Mouse (Mus musculus): ENCODE measurements around the gene Slc9a3r2.
"Not testable (repeated sequence)": the region's sequence is repeated elsewhere in the genome, so short reads cannot be mapped to it uniquely, and the experiment has no call there.

Gene Slc9a3r2

DNA sequence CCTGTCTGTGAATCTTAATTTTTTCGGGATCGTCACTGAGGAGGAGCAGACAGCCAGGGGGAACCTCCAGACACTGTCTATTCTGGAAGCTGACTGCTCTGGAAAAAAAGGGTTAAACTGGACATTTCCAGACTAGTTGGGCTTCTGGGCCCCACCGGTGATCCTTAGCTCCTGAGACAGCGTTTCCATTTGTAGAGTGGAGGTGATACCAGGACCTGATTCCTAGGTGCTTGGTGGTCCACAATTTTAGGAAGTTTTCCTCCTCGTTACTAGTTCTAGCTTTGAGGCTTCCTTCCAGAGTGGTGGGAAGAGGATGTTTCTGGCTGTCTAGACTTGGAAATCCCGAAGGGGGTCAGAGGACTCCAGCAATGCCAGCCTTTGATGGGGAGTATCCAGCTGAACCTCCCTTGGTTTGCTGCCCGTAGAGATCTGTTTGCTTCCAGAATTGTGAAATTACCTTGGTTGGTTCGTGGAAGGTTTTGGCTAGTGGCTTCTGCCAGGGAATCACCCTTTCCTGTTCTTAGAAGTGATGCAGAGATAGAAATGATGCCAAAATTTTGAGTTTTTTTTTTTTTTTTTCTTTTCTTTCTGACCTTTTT, 20.2 kb upstream of the Slc9a3r2 start:
- H3K36me3 ChIP-seq (ENCODE audit: insufficient read depth, low read length) = peaks cover 23% of the 10 kb centered on the region
- H3K4me3 ChIP-seq (replicated peaks; ENCODE audit: low read length) = peak overlapping the region; percentile 94
- no peaks in the 10 kb centered on the region for H3K27me3 ChIP-seq (ENCODE audit: insufficient read depth, low read length)
- TF ChIP-seq NANOG (IDR thresholded peaks at IDR 0.05; ENCODE audit: borderline replicate concordance, low read length) (no peak), CTCF (conservative IDR thresholded peaks at IDR 0.05; ENCODE audit: low read length) (no peak), POU5F1 (IDR thresholded peaks at IDR 0.05; ENCODE audit: borderline replicate concordance, low read length) (no peak)
- no peaks in the 10 kb centered on the region for H3K9me3 ChIP-seq (ENCODE audit: low read length)
- H3K4me1 ChIP-seq (replicated peaks; ENCODE audit: low read depth, low read length) = peaks cover 69% of the 10 kb centered on the region

DNA sequence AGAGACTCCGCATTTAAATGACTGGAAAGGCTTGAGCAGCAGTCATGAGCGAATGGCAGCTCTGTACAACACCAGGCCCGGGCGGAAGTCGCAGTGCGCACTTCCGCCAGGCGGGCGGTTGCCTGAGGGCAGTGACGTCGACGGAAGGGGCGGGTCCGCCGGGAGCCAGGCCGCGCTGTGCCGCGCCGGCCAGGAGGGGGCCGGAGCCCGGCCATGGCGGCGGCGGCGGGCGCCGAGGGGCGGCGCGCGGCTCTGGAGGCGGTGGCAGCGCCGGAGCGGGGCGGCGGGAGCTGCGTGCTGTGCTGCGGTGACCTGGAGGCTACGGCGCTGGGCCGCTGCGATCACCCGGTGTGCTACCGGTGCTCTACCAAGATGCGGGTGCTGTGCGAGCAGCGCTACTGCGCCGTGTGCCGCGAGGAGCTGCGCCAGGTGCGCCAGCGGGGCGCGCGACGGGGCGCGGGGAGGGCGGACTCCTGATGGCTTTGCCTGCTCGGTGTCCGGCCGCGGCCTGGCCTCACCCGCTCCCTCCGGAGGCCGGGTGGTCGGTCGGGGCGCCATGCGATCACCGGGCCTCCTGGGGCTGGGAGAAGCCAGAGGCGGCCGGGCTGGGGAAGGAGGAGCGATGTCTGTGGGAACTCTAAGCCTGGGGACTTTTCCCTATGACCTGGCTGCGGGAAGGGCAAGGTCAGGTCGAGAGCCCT, 19.6 kb upstream of the Slc9a3r2 start, which contains the start of gene Zfp598:
Gene Zfp598, plus strand, starts transcription at position 143 of the 701 bp plus-strand sequence.
- Histone ChIP-seq H3K36me3 (ENCODE audit: insufficient read depth, low read length) (peaks cover 23% of the 10 kb centered on the region), H3K4me3 (replicated peaks; ENCODE audit: low read length) (peak within 1 kb of the TSS; percentile 94), H3K4me1 (replicated peaks; ENCODE audit: low read depth, low read length) (peaks cover 64% of the 10 kb centered on the region), H3K9me3 (ENCODE audit: low read length) (no peaks in the 10 kb centered on the region), H3K27me3 (ENCODE audit: insufficient read depth, low read length) (no peaks in the 10 kb centered on the region)
- no peak for TF ChIP-seq CTCF (conservative IDR thresholded peaks at IDR 0.05; ENCODE audit: low read length)
- TF ChIP-seq NANOG (IDR thresholded peaks at IDR 0.05; ENCODE audit: borderline replicate concordance, low read length) = no peak
- TF ChIP-seq POU5F1 (IDR thresholded peaks at IDR 0.05; ENCODE audit: borderline replicate concordance, low read length) = no peak

DNA sequence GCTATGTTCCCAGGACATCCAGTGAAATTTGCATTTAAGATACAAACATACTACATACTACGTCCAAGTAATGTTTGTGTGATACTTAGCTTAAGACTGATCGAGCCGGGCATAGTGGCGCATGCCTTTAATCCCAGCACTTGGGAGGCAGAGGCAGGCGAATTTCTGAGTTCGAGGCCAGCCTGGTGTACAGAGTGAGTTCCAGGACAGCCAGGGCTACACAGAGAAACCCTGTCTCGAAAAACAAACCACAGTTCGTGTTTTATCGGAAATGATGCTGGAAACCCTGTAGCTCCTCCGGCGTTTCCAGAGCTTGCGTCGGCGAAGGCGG, 19.1 kb upstream of the Slc9a3r2 start:
- peak overlapping the region; percentile 94 for H3K4me3 ChIP-seq (replicated peaks; ENCODE audit: low read length)
- not testable (repeated sequence) for H3K9me3 ChIP-seq (ENCODE audit: low read length); H3K27me3 ChIP-seq (ENCODE audit: insufficient read depth, low read length)
- H3K36me3 ChIP-seq (ENCODE audit: insufficient read depth, low read length) = peaks cover 19% of the 10 kb centered on the region
- peaks cover 59% of the 10 kb centered on the region for H3K4me1 ChIP-seq (replicated peaks; ENCODE audit: low read depth, low read length)

DNA sequence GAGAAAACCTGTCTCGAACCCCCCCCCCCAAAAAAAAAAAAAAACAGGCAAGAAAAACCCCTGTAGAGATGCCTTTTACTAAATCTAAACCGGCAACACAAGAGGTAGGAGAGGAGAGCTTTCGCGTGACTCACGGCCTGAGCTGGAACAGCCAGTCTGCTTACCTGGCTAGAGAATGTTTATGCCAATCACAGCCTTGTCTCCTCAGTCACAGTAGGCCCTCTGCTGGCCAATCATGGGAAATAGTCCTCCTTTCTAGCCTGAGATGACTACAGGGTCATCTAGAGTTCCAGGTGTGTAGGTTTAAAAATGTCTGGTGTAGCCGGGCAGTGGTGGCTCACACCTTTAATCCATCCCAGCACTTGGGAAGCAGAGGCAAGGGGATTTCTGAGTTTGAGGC, 17.3 kb upstream of the Slc9a3r2 start:
- Histone ChIP-seq H3K9me3 (ENCODE audit: low read length) (no peaks in the 10 kb centered on the region), H3K4me1 (replicated peaks; ENCODE audit: low read depth, low read length) (peaks cover 43% of the 10 kb centered on the region), H3K36me3 (ENCODE audit: insufficient read depth, low read length) (0 out of 2 replicates have a peak, but pooled peaks cover 7% of the 10 kb centered on the region), H3K4me3 (replicated peaks; ENCODE audit: low read length) (no peak overlapping the region), H3K27me3 (ENCODE audit: insufficient read depth, low read length) (no peaks in the 10 kb centered on the region)
- TF ChIP-seq CTCF (conservative IDR thresholded peaks at IDR 0.05; ENCODE audit: low read length) (peak; percentile 60), POU5F1 (IDR thresholded peaks at IDR 0.05; ENCODE audit: borderline replicate concordance, low read length) (no peak), NANOG (IDR thresholded peaks at IDR 0.05; ENCODE audit: borderline replicate concordance, low read length) (no peak)

DNA sequence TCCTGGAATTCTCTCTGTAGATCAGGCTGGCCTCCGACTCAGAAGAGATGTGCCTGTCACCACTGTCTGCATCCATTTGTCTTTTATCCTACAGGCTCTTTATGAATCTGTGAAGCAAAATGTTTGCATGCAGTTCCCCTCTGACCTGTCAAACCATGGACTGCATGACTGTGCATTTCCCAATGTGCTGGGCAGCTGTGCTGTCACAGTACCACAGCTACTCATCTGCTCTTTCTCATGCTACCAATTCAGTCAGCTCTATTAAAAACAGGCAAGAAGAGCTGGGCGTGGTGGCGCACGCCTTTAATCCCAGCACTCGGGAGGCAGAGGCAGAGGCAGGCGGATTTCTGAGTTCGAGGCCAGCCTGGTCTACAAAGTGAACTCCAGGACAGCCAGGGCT, 16.9 kb upstream of the Slc9a3r2 start:
- not testable (repeated sequence) for H3K36me3 ChIP-seq (ENCODE audit: insufficient read depth, low read length); H3K4me3 ChIP-seq (replicated peaks; ENCODE audit: low read length); H3K9me3 ChIP-seq (ENCODE audit: low read length); H3K27me3 ChIP-seq (ENCODE audit: insufficient read depth, low read length)
- peaks cover 38% of the 10 kb centered on the region for H3K4me1 ChIP-seq (replicated peaks; ENCODE audit: low read depth, low read length)

DNA sequence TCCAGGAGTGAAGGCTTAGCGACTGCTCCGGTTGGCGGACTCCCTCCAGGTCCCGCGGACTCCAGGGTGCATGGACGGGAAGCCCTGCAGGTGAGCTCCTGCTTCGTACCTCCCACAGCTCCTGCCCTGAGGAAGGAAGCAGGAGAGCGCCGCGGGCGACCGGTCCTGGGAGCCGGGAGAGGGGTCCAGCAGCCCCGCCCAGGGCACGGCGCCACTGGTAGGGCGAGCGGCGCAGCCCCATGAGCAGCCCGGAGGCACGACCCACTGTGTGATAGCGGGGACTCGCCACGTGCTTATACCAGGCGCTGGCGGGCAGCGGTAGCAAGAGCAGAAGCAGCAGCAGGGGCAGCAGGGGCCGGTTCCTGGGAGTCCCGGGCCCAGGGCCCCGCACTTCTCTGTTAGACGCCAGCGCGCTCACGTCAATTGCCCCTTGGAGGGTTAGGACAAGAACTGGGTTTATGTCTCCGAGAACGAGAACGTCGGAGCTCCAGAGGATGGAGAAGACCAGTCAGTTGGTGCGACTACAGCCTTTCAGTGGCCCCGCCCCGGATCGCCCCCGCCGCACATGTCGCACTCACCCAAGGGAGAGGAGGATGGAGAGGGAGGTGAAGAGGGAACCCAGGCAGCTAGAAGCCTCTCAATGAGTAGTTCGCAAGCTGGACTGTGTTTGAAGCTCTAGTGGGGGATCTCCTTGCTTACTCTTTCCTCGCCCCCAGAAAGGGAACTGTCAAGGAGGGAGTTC, 8.1 kb upstream of the Slc9a3r2 start, which contains the start of gene Npw:
Gene Npw, minus strand, starts transcription at position 441 of the 742 bp plus-strand sequence.
- Histone ChIP-seq H3K27me3 (ENCODE audit: insufficient read depth, low read length) (peaks cover 53% of the 10 kb centered on the region), H3K4me1 (replicated peaks; ENCODE audit: low read depth, low read length) (peaks cover 31% of the 10 kb centered on the region), H3K36me3 (ENCODE audit: insufficient read depth, low read length) (no peaks in the 10 kb centered on the region), H3K9me3 (ENCODE audit: low read length) (no peaks in the 10 kb centered on the region), H3K4me3 (replicated peaks; ENCODE audit: low read length) (peak within 1 kb of the TSS; percentile 83)
- TF ChIP-seq POU5F1 (IDR thresholded peaks at IDR 0.05; ENCODE audit: borderline replicate concordance, low read length) = no peak
- no peak for TF ChIP-seq NANOG (IDR thresholded peaks at IDR 0.05; ENCODE audit: borderline replicate concordance, low read length)
- TF ChIP-seq CTCF (conservative IDR thresholded peaks at IDR 0.05; ENCODE audit: low read length) = no peak

DNA sequence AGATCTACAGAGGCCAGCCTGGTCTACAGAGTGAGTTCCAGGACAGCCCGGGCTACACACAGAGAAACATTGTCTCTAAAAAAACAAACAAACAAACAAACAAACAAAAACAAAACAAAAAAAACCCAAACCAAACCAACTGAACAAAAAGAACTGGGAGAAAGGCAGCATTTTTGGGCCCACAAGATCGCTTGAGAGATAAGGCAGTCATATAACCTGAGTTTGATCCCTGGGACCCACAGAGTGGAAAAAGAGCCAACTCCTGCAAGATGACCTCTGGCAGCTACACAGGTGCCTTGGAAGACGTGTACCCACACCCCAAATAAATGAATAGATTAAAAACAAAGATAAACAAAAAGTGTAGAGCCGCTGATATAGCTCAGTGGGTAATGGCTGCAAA, 4.8 kb upstream of the Slc9a3r2 start:
- peaks cover 38% of the 10 kb centered on the region for H3K4me1 ChIP-seq (replicated peaks; ENCODE audit: low read depth, low read length)
- H3K4me3 ChIP-seq (replicated peaks; ENCODE audit: low read length) = no peak overlapping the region
- no peaks in the 10 kb centered on the region for H3K9me3 ChIP-seq (ENCODE audit: low read length)
- no peaks in the 10 kb centered on the region for H3K36me3 ChIP-seq (ENCODE audit: insufficient read depth, low read length)
- TF ChIP-seq CTCF (conservative IDR thresholded peaks at IDR 0.05; ENCODE audit: low read length) (no peak), NANOG (IDR thresholded peaks at IDR 0.05; ENCODE audit: borderline replicate concordance, low read length) (no peak), POU5F1 (IDR thresholded peaks at IDR 0.05; ENCODE audit: borderline replicate concordance, low read length) (no peak)
- peaks cover 72% of the 10 kb centered on the region for H3K27me3 ChIP-seq (ENCODE audit: insufficient read depth, low read length)

DNA sequence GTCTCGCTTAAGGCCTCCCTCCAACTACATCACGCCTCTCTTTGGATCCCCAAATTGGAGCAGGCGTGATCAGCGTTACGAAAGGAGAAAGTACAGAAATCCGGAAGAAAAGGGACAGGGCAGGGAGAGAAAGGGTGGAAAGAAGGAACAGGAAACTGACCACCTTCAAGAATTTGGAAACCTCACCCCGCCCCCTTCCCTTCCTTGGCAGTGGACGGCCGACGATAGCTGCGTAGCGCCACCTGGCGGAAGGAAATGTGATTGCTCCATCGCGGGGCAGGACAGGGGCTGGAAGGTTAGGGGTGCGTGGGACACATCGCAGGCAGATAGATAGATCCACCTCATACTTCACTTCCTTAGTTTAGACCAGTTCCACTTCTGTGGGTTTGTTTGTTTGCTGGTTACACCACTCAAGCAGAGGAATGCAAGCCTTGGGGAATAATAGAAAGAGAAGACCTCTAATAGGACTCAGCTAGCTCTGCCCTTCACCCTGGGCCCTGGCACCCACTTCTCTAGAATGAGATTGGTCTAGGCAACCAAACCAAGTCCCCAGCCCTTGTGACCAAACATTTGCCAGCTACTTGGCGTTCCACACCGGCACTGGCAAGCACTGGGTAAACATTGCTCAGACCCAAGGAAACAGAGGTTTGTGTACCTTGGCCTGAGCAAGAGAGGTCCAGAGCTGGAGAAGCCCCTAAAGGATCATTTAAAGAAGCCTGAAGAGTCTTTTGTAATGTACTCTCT, 4.0 kb upstream of the Slc9a3r2 start:
- TF ChIP-seq POU5F1 (IDR thresholded peaks at IDR 0.05; ENCODE audit: borderline replicate concordance, low read length) (no peak), CTCF (conservative IDR thresholded peaks at IDR 0.05; ENCODE audit: low read length) (peak; percentile 12; the same call in 1 of the 2 replicates)

More for the DNA sequence above, 4.0 kb upstream of the Slc9a3r2 start:
- Histone ChIP-seq H3K36me3 (ENCODE audit: insufficient read depth, low read length) (no peaks in the 10 kb centered on the region), H3K4me3 (replicated peaks; ENCODE audit: low read length) (0 out of 2 replicates have a peak overlapping the region, but pooled peaks have one; percentile 14), H3K4me1 (replicated peaks; ENCODE audit: low read depth, low read length) (peaks cover 43% of the 10 kb centered on the region), H3K9me3 (ENCODE audit: low read length) (no peaks in the 10 kb centered on the region), H3K27me3 (ENCODE audit: insufficient read depth, low read length) (peaks cover 74% of the 10 kb centered on the region)

All from E14TG2a.4 (cell line).